Mouse (Mus musculus): Measurements from ENCODE around the gene Lrch1.

The Lrch1 gene

DNA sequence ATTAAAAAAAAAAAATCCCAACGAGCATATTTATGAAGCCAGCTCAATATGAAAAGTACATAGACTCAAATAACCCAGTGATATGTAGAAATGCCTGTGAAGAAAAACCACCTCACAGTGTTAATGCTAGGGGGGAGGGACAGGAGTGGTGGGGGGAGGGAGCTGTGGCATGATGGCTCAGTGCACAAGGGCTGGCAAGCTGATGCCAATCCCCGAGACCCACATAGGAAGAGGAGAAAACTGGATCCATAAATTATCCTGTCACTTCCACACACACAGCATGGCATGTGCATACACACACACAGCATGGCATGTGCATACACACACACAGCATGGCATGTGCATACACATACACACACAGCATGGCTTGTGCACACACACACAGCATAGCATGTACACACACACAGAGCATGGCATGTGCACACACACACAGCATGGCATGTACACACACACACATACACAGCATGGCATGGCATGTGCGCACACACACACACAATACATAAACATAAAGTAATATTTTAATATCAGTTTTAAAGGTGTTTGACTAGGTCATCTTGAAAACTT lies 54.5 kb downstream of the Lrch1 start:
- DNase-seq (ENCODE audit: low spot score): no peak

DNA sequence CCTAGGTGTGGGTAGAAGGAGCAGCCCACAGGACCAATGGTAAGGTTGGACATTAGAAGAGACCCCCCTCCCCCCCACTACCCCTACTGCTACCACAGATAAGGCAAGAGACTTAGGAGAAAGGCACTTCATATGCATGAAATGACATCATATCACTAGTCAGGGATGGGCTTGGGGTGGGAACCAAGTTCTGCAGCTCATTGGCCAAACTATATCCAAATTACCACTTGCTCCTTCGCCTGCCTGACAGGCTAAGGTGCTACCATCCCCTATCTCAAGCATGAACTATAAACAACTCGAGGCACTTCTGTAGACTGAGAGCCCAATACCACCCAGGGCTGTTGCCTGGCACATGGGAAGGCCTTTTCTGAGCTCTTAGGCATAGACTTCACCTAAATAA lies 58.4 kb downstream of the Lrch1 start:
- DNase-seq (ENCODE audit: low spot score): no peak

DNA sequence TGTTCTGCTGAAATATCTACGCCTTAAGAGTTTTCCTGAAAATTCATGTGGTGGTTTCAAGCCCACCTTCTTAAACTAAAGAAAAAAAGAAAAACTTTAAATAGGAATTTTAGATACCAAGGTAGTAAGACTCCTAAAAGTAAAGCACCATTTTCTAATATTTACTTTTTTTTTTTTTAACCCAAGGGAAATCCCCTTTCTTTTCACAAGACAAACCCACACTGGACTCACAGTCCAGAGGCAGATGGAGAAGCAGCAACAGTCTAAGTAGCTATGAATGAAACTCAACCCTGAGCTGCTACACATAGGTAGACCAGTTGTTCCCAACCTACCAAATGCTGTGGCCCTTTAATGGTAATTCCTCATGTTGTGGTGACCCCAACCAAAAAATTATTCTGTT lies 59.6 kb downstream of the Lrch1 start:
- DNase-seq (ENCODE audit: low spot score): no peak

DNA sequence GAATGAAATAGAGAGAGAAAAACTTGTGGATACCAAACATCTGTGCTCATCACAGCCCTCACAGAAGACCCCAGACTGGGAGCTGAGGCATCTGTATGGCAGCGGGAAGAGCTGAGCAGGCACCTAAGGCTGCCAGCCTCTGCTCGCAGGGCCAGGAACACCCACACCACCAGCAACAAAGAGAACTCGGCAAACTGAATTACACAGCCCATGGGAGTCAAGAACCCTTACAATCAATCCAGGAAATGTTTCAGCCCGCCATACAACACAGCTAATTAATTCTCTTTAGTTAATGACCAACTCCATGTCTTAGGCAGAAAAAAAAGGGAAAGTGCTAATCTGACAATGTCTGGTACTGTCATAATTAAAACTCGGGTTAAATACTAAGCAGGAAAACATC lies 61.2 kb downstream of the Lrch1 start:
- no peak for DNase-seq (ENCODE audit: low spot score)

DNA sequence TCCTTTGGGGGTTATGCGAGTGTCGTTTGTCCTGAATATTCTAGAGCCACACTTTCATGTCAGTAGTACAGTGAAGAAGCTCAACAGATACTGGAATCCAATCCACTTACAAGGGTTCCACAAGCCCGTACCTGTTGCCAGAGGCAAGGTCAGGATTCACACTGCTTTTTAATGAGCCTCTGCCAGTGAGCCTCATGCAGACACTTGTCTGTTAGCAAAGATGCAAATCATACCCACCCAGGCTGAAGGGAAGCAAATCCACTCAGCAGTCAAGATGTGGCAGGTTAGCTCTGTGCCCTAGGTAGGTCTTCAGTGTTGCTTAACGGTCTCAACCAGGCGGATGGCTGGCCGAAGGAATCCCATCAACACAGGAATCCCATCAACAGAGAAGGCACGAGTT lies 62.8 kb downstream of the Lrch1 start:
- DNase-seq (ENCODE audit: low spot score): no peak

DNA sequence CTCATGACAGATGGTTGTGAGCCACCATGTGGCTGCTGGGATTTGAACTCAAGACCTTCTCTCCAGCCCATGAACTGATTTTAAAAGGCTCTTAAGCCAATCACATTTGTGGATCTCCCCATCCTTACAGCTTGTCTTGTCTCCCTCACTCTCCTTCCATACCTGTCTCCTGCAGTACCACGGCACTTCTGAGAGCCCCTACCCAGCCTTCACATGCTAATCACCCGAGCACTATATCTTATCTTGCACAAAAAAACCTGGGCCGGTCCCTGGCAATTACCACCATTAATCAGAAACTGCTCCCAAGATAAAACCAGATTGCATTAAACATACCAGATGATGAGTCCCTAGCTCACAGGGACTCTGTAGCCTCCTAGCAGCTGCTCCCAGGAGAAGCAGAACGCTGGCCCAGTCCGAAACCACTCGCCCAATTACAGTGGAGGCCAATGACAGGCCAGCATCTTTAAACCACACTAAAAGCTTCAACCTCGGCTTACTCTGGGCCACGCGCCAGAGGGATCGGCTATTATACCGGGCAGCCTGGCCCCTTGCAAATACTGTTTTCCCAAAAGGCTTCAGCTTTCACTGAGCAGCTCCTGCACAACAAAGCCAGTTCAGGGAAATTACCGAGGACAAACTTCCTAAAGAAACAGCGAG lies 63.5 kb downstream of the Lrch1 start:
- DNase-seq (ENCODE audit: low spot score): peak; percentile 25

DNA sequence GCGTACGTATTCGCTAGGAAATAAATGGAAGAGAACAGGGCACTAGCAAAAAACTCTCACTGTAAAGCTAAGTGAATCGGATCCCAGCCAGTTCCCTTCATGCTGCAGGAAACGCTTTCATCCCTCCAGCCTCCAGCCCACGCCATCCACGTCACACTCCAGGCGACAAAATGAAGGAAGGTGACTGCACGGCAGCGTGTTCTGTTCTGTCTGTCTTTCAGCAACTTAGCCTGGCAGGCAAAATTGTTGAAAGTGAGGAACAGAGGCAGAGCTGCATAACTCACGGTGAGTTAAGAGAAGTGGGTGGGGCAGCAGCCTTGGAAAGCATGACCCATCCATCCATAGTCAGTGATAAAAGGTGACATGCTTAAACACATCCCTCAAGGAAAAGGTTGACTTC lies 64.5 kb downstream of the Lrch1 start:
- DNase-seq (ENCODE audit: low spot score): no peak

DNA sequence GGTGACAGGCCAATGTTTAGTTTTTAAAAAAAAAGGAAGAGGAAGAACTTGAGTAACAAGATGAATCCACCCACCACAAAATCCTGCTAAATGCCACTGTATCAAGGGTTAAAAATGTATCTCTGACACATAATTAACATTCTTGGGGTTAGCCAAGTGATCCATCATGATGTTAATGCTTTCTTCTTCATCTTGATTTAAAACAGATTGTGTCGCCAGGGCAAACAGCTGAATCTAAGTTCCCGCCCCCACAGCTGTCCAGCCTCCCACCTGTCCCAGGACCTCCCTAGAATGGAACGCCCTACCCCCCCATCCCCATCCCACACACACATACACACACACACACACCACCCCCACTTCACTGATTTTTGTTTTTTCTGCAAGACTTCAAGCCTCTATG lies 64.9 kb downstream of the Lrch1 start:
- no peak for DNase-seq (ENCODE audit: low spot score)

DNA sequence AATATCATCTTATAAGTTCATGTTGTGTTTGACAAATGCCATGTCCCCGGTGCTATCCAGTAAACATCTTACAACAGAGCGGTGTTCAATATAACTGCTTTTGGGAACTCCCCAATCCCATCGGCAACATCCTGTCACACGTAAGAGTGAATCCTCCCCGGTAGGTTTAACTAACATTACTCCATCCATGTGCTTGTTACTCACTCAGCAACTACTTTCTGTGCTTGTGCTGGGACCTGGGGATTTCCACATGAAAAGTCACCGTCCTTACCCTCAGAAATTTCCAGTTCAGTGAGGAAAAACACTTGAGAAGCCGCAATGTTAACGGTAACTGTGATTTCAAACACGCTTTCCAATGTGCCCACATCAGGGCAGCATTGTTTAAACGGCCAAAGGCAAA lies 66.8 kb downstream of the Lrch1 start:
- DNase-seq (ENCODE audit: low spot score): no peak

DNA sequence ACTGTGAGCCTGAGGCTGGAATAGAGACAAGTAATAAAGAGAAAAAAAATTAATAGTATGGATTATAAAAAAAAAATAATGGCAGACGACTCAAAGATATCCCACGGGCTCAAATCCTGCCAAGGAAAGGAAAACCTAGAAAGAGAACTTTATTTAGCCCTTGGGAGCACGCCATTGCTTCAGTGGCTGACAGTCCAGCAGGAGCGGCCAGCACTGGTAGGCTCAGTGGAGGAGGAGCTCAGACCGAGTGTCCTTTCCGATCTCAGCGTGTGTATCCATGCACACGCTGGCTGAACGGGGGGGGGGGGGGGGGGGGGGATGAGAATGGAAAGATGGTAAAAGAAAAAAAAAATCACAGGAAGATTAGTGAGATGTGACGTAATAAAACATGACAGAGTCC lies 68.2 kb downstream of the Lrch1 start:
- peak; percentile 14 for DNase-seq (ENCODE audit: low spot score)

DNA sequence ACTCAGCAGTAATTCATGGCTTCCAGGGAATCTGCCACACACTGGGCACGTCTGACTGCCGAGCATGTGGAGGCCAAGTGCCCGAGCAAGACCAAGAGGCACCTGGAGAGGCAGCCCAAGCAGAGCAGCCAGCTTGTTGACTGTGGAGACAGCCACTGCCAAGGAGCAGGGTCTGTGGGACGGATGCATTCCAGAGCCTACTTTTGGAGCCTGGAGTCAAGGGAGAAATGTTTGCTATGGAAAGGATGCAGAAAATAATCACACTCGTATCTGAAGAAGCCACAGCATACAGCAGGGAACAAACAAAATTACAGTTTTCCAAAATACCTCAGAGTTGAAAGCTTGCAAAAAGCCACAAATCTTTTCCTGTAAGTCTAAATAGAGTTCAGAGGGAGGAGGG lies 70.4 kb downstream of the Lrch1 start:
- no peak for DNase-seq (ENCODE audit: low spot score)

DNA sequence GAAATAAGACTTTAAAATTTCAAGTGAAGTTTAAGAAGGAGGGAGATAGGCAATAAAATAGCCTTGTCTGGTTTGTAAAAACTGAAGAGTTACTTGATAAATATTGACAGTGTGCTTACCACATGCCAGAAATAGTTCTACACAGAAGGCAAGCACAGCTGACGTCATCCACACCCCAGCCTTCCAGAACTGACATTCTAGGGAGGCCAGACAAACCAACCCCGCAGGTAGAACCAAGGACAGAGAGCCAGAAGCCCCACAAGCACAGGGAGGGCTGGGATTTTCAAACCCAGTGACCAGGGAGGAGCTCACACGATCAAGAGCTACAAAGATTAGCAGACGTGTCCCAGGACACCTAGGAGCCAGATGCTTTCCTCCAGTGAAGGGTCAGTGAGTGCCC lies 76.5 kb downstream of the Lrch1 start:
- no peak for DNase-seq (ENCODE audit: low spot score)

DNA sequence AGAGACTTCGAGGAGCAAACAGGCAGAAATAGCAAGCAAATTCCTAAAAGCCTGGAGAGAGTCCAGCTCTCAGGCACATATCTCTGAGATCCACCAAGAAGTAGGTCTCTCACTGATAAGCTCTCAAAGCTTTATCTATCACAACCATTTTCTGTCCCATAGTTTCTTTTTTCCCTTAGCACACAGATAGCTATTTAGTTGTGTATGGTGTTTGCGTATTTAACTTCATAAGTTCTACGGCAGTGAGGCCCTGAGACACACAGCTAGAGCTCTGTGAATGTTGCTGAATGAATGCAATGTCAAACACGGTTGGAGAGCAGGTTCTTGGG lies 78.8 kb downstream of the Lrch1 start:
- no peak for DNase-seq (ENCODE audit: low spot score)

DNA sequence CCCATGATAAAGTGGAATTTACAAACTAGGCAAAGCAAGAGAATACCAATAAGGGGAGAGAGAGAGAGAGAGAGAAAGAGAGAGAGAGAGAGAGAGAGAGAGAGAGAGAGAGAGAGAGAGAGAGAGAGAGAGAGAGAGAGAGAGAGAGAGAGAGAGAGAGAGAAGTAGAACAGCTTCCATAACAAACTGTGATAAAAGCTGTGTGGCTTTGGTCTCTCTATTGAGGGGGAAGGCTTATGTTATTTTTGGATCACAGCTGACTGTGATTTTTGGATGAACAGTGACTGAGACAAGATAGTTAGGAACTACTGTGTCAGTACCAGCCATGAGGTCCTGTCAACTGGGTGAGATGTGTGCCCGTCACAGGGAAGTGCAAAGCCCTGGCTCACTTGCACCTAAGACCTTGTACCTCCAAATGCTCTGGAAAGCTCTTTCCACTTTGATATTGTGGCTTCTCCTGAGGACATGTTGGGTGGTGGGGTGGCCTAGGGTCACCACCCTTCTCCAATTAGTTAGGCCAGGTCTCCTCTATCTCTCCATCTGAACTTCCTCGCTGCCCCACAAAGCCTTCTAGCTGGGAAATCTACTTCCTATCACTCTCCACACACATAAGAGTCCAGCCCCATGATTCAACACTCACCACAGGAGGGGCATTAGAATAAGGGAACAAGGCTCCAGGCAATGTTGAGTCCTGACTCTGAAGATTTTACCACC lies 79.3 kb downstream of the Lrch1 start:
- no peak for DNase-seq (ENCODE audit: low spot score)

DNA sequence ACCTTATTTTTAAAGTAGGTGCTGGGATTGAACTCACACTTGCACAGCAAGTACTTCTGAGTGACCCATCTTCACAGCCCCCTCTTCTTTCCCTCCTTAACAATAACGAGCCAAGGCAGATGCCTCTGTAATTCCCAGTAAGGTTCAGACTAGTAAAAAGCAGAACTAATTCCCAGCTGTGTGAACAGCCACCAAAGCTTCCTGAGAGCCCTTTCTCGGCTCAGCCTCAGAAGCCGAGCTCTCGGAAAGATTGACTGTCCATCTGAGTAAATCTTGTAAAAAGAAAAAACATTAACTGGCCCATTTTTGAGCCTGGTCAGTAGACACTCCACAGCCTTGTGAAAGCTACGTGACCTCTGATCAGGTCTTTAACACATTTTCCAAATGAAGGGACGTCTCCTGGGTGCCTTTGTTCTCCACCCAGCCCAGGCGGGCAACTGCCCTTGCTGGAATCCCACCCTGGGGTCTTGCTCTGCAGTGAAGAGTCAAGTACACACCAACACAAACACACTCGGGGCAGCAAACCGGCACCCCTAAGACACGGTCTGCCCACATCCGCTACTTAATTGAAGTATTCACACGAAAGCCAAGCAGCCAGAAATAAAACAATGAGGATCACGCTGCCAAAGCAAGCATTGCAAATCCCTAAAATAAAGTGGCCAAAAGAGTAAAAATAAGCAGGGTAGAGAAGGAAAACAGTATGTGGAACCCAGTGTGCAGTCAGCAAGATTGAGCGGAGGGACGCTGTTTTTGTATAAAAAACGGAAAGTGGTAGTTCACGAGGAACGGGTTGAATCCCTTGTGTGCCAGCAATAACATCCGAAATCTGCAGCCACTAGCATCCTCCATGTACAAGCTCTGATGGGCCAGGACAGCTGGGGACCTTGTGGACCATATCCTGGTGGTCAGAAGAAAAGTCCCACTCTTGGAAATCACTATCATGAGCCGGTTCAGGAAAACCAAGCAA lies 80.3 kb downstream of the Lrch1 start:
- DNase-seq (ENCODE audit: low spot score): peak; percentile 30

DNA sequence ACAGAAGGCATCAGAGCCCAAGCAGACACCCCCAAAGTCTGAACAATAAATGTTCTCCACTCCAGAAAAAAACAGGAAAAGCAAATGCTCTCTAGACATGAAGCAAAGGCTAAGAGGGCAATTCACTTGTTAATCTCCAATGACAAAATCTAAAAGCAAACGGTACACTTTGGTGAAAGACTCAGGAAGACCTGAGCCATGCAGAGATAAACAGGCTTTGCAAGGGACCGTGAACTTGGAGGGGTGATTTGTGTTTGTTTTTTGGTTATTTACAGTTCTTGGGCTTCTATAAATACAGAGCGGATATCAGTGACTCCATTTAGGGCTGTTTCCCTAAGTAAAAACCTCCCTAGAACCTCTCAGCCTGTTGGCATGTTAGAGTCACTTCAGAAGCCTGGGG lies 81.9 kb downstream of the Lrch1 start:
- DNase-seq (ENCODE audit: low spot score): no peak

DNA sequence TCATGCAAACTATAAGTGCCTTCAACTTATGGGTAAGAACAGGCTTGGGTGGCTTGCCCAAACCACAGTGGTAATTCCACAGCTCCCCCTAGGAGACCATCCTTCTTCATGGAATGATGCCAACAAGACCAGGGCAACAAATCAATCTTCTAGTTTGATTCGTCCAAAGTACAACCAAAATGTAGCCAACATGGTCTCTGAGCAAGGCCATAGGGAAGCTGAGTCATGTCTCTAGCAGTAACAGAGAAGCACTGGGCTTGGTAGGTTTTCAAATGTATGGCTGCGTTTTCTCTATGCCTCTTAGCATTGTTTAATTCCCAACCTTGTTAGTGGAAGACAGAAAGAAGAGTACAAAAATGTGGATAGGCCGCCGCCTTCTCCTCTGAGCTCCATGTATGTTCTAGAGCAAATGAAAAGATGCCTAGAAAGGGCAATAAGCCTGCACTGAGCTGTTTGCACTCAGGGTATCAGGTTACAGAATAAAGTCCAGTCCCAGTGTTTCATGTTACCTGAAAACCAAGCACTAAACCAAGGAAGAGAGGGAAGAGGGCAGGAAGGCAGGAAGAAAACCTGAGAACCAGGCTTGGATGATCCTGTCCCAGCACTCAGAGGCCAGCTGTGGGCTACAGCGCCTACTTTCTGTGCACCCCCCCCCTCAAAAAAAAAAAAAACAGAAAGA lies 82.7 kb downstream of the Lrch1 start:
- no peak for DNase-seq (ENCODE audit: low spot score)

DNA sequence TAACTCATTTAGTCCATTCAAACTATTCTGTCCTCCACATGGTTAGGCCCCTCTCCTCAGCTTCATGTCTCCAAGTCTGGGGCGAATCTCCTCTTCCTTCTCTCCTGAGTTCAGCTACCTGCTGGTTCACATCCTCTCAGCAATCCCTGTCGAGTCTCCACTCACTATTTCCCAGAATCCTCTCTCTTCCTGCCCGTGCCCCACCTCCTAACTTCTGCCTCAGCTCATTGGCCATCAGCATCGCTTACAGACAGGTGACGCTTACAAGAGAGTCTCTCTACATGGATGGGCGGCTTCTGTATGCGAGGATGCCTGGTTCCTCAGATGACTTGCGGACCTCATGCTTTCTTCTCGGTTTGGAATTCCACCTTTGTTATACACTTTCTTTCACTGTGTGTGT lies 86.2 kb downstream of the Lrch1 start:
- DNase-seq (ENCODE audit: low spot score): no peak

DNA sequence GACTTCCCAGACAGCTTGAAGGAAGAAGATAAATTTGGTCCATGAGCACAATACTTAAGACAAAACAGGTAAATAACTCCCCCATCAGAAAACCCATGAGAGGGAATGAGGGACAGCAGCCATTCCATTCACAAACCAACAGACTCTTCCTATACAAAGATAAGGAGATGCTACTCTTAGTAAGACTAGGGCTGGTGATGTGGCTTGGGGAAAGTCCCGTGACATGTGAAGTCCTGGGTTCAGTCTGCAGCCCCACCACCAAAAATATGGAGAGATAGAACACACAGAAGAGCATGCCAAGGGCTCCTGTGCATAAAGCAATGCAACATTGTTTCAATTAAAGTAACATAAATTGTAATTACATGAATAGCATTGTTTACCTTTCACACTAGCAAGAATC lies 88.5 kb downstream of the Lrch1 start:
- no peak for DNase-seq (ENCODE audit: low spot score)

DNA sequence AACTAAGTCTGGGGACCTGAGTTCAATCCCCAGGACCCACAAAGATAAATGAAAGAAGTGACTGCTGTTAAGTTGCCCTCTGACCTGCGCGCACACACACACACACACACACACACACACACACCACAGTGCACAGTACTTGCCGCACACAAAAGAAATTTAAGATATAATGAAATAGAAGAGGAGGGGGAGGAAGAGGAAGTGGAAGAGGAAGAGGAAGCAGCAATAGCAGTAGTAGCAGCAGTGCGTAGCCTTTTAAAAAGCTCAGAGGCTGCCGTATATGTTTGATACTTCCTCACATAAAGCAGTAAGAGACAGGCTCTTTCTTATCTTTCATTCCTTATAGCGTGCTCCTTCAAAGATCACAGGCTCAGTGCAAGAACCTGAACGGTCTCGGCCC lies 92.2 kb downstream of the Lrch1 start:
- DNase-seq (ENCODE audit: low spot score): no peak

DNA sequence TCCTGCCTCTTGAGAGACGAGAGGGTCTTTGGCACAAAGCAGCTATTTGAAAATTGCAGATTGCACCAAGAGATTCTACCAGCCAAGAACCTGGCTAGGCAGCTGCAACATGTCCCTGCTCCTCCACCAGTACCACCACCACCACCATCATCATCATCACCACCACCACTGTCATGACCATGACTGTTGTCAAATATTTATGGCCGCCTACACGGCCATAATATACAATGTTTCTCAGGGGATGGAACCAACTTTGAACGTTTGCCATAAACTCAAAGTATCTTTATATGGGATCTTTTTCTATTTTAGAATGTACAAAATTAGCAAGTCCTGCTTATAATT lies 93.9 kb downstream of the Lrch1 start:
- DNase-seq (ENCODE audit: low spot score): no peak
